Mouse (Mus musculus) gastrocnemius, adult 2 months (tissue): ENCODE data around the gene Tex14. TPM values are rescaled to one million over a fixed set of nuclear protein-coding genes. Genes with fewer than 3 reads are reported as not detected.

Experiments used
- DNase-seq: peaks from one replicate; pipeline ENCODE4 v3.0.0; 2022
- H3K27ac ChIP-seq: fragments of 200-600 bp; 2 replicates; pipeline ENCODE4 v1.8.1; 2022; ENCODE audit warnings: mild to moderate bottlenecking
- H3K4me3 ChIP-seq: fragments of 200-600 bp; 2 replicates; pipeline ENCODE4 v1.8.1; 2022; ENCODE audit warnings: mild to moderate bottlenecking, moderate library complexity
- CTCF ChIP-seq: fragments of 200-600 bp; IDR thresholded peaks from 2 replicates; pipeline ENCODE4 v1.8.1; 2022; ENCODE audit warnings: antibody characterized with exemption, mild to moderate bottlenecking, moderate library complexity
- intact Hi-C: fragments of 180-260 bp; cut with DNase I; formaldehyde crosslinking; loops from one replicate; pipeline ENCODE4 v1.15.1; 2025
- total RNA-seq, 2 experiments: library from RNA; stranded (reverse); gene quantifications; 2 replicates each; pipeline ENCODE4 v1.2.3; 2021

The Tex14 gene
- total RNA-seq, 2 experiments from 2014 or later, result not detected

DNA sequence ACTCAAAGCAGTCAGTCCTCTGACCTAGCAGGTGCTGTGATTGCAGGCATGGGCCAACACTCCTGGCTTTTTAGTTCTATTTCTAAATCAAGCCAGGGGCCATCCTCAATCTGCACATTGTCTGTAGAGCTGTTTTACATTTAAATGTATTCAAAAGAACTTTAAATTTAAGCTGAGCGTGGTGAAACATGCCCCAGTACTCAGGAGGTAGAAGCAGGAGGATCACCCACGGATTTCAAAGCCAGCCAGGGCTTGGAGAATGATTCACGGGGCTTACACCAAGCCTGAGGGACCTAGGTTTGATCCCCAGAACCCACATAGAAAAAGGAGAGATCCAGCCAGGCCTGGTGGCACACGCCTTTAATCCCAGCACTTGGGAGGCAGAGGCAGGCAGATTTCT is 148.5 kb downstream of the Tex14 start:
- no peak overlapping the region for H3K27ac ChIP-seq
- intact Hi-C loops, result no loop called here
- no peak for TF ChIP-seq CTCF
- no peak overlapping the region for H3K4me3 ChIP-seq
- no peak for DNase-seq

DNA sequence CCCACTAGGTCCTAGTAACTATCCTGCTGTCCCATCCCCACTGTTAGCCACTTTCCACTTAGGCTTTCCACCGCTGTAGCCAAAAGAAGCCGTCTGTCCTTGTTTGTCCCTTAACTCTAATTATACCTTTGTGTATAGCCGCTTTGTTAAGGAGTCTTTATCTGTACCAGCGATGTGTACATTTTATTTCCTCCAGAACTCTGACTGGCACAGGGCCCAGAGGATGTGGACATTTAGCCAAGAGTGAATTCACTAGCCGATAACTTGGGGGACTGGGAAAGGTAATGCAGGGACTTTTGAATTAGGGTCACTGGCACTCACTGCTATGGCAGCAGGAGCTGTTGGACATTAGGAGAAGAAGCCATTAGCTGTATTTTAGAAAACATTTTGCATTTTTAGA is 149.5 kb downstream of the Tex14 start:
- no peak for DNase-seq
- Histone ChIP-seq H3K4me3 (no peak overlapping the region), H3K27ac (no peak overlapping the region)
- intact Hi-C loops, result no loop called here
- no peak for TF ChIP-seq CTCF

- no peak overlapping the region for H3K27ac ChIP-seq
These were observed 150.3 kb downstream of the Tex14 start for GRCm38 (mm10) chr11:87555106-87555703.

DNA sequence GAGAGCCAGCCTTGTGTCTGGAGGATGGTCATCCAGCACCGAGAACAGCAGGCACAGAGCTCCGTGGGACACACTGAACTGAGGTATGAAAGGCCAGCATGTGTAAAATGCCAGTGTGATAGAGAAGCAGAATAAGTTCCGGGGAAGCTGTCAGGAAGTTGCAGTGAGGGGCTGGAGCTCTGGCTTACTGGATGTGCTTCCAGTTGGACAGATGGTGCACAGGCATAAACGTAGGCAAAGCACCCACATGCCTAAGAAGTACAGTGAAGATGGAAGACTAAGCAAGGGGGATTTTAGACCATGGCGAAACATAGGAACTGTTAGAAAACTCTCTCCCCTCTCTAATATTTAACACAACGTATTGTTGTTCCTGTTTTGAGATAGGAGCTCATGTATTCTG is 156.3 kb downstream of the Tex14 start:
- intact Hi-C loops, result no loop called here
- H3K27ac ChIP-seq, result no peak overlapping the region
- H3K4me3 ChIP-seq, result no peak overlapping the region
- TF ChIP-seq CTCF, result no peak
- DNase-seq, result no peak

More at GRCm38 (mm10) chr11:87555106-87555703, 150.3 kb downstream of the Tex14 start:
- DNase-seq, result no peak
- no peak overlapping the region for H3K4me3 ChIP-seq
- TF ChIP-seq CTCF, result no peak
- intact Hi-C loops, result no loop called here

- TF ChIP-seq CTCF, result no peak
- Histone ChIP-seq H3K4me3 (no peak within 1 kb of the TSS), H3K27ac (peak within 1 kb of the TSS; percentile 71)
- intact Hi-C loops, result no loop called here
- no peak for DNase-seq
These were observed 161.6 kb downstream of the Tex14 start, which contains the start of gene Gm11492 for GRCm38 (mm10) chr11:87566501-87566900. TSS of gene Gm11492 (plus strand) at chr11:87566653.

DNA sequence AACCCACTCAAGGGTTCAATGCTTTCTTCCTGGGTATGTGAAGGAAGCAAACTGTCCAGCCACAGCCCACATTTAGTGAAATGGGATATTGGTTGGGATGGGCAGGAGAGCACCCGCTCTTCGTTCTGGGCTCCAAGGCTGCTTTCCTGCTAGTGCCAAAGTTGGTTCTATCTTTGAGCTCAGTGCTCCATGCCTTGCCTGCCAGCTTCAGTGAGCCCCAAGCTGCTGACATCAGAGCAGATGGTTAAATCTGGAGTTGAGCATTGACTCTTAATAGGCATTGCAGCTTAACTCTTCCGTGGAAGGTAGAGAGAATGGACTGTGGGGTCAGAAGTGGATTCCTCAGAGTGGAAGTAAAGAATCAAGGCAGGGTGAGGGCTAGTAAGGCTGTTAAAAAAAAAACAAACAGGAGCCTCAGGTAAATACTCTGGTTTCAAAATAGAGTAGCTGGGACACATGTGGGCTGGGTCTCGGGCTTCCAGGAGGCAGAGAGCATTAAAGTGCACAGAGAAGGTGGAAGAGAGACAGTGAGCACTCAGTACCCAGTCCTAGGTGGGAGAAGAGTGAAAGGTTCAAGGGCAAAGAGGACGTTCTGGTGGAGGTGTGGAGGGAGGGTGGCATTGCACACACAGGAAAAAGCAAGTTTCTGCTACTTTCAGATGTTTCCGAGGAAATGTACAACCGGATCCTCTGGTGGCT is 163.5 kb downstream of the Tex14 start, which contains the start of gene Sept4:
TSS of gene Sept4 (plus strand) at position 649 of the 699 bp plus-strand sequence.
- Histone ChIP-seq H3K4me3 (no peak within 1 kb of the TSS), H3K27ac (no peak within 1 kb of the TSS)
- DNase-seq, result no peak
- TF ChIP-seq CTCF, result no peak
- intact Hi-C loops, result no loop called here

GRCm38 (mm10) chr11:87570743-87571142 is 165.9 kb downstream of the Tex14 start:
- H3K27ac ChIP-seq, result peak overlapping the region; percentile 71; the same call in 1 of the 2 replicates
- TF ChIP-seq CTCF, result no peak
- intact Hi-C loops, result no loop called here
- no peak for DNase-seq
- no peak overlapping the region for H3K4me3 ChIP-seq

DNA sequence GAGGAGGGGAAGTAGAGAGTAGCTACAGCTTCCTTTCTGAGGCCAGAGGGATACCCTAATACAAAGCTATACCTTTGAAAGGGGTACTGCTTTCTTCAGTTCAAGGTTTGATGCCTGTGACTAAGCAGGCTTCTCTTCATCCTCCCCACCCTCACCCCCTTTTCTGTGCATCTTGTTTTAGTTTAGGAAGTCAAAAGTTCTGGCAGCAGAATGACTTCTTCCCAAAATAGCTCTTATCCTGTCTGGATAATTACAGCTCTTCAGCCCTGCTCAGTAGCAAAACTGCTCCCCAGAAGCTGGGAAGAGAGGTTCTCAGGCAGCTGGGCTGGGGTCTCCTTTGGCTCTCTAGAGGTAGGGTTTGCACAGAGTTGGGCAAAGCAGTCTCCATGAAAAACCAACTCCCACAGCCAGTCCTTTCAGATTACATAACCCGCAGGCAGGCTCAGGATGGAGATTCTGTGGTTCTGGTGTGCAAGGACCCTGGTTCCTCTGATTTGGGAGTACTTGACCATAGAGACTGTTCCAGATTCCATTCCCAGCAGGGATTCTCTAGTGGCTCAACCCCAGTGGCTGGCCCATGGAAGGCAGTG is 166.6 kb downstream of the Tex14 start:
- H3K4me3 ChIP-seq, result no peak overlapping the region
- TF ChIP-seq CTCF, result no peak
- intact Hi-C loops, result no loop called here
- no peak for DNase-seq
- peak overlapping the region; percentile 71 for H3K27ac ChIP-seq

DNA sequence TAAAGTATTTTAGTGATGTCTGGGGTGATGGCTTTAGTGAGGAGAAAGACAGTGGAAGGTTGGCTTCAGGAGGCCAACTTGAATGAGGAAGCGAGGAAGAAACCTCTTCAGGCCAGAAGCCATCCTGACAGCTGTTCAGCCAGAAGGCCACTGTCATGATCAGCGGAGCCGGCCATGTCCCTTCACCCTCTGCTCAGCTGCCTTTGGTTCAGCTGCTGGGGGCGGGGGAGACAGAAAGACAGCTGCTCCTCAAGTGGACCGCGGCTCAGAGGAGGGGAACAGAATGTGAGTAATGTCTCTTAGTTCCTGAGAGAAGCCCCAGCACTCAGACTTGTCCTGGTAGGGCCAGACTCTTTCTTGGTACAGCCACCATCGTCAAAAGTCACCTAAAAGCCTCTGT is 168.9 kb downstream of the Tex14 start:
- Histone ChIP-seq H3K27ac (no peak overlapping the region), H3K4me3 (no peak overlapping the region)
- TF ChIP-seq CTCF, result no peak
- DNase-seq, result no peak
- intact Hi-C loops, result no loop called here

DNA sequence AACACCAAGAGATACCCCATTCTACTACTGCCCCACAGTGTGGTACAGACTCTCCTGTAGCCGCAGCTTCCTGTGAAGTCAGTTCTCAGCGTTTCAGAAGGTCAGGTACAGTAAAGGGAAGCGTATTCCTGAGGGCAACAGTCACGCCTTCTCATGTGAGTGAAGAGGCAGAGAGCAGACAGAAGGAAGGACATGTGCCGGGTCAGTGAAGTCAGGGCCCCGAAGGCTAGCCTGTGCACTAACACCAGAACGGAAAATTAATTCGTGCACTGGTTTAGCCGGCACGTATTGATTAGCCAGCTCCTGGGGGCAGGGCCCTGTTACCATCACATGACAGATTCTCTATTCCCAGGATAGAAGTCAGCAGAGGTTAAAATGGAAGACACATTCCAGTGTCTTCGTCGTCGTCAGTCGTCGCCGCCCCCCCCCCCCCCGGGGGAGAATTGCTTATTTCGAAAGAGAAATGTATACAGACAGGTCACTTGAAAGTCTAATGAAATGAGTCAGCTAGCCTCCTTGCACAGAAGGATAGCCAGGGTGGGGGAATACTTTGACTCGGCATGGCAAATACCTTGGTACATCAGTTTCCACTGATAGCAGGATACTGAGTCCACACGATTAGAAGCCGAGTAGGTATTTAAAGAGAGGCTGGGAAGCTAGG is 169.8 kb downstream of the Tex14 start:
- DNase-seq, result no peak
- intact Hi-C loops, result no loop called here
- Histone ChIP-seq H3K27ac (no peak overlapping the region), H3K4me3 (no peak overlapping the region)
- TF ChIP-seq CTCF, result no peak

GRCm38 (mm10) chr11:87577601-87578248 is 172.9 kb downstream of the Tex14 start:
- TF ChIP-seq CTCF, result no peak
- intact Hi-C loops, result no loop called here
- Histone ChIP-seq H3K4me3 (peak overlapping the region; percentile 92), H3K27ac (peak overlapping the region; percentile 91)
- DNase-seq, result no peak

DNA sequence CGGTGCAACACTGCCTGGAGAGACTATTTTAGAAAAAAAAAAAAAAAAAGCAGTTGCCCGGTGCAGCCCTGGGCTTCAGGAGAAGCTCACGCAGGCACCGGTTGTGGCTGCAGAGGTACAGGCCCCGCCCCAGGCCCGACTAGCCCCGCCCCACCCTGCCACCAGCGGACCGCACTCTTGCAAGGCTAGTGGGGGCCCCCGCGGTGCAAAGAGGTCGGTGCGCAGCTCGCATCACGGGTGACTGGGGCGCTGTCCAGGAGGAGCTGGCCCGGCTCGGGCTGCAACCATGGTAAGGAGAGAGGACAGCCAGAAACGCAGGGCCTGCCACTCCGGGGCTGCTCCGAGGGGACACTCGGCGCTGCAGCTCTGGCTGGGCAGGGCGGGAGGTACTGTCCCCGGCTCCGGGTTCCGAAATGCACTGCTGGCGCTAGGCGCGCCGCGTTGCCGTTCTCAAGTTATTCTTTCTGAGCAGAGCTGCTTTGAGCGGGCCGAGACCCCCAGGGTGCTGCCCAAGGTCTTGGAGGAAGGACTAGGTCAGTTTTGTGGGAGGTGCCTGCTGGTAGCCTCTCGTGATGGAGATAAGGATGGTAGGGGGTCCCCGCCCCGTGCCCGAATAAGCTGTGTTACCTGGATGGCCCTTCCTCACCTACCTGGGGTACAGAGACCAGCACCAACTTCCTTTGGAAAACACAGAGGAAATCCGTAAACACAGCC is 173.5 kb downstream of the Tex14 start:
- peak overlapping the region; percentile 91 for H3K27ac ChIP-seq
- DNase-seq, result peak; percentile 86
- TF ChIP-seq CTCF, result no peak
- intact Hi-C loops, result no loop called here
- peak overlapping the region; percentile 92 for H3K4me3 ChIP-seq
